Mouse (Mus musculus): ENCODE results near the gene Polr1c. TPM values are rescaled to one million over a fixed set of nuclear protein-coding genes. Genes with fewer than 3 reads are reported as not detected.

Polr1c gene
- polyA plus RNA-seq (2016; fragmentation: Nextera tagmentation; extraction: Ambion mirVana) = 100 and 102 TPM in 2 replicates

GRCm38 (mm10) chr17:46247512-46248188, at the start of gene Polr1c, which contains the start of gene Yipf3:
Gene Polr1c (minus strand): TSS chr17:46248054.
Gene Yipf3 (plus strand): TSS chr17:46248080.
- H3K9ac ChIP-seq = peak within 1 kb of the TSS; percentile 94
- peak within 1 kb of the TSS; percentile 95 for H3K4me2 ChIP-seq (replicated peaks)
- no peaks in the 10 kb centered on the region for H3K9me3 ChIP-seq
- H3K27ac ChIP-seq = peak within 1 kb of the TSS; percentile 84
- no peaks in the 10 kb centered on the region for H3K27me3 ChIP-seq
- under 1% methylated on average over 53 of the region's 53 CpGs for WGBS
- H3K4me3 ChIP-seq = peak within 1 kb of the TSS; percentile 95
- H3K36me3 ChIP-seq = peaks cover 71% of the 10 kb centered on the region
- peaks cover 17% of the 10 kb centered on the region for H3K4me1 ChIP-seq
- ATAC-seq (ENCODE audit: insufficient number of reproducible peaks, insufficient read depth, low FRiP score, low TSS enrichment) = peak; percentile 80

- H3K36me3 ChIP-seq = no peaks in the 10 kb centered on the region
- peak overlapping the region; percentile 66 for H3K9ac ChIP-seq
- H3K9me3 ChIP-seq = no peaks in the 10 kb centered on the region
Measured at GRCm38 (mm10) chr17:46297028-46297363, 49.1 kb upstream of the Polr1c start.

GRCm38 (mm10) chr17:46296601-46297000, 48.7 kb upstream of the Polr1c start:
- ATAC-seq (ENCODE audit: insufficient number of reproducible peaks, insufficient read depth, low FRiP score, low TSS enrichment) = no peak
- Histone ChIP-seq H3K9ac (no peak overlapping the region), H3K27me3 (peaks cover 70% of the 10 kb centered on the region), H3K4me3 (no peak overlapping the region), H3K9me3 (no peaks in the 10 kb centered on the region), H3K36me3 (no peaks in the 10 kb centered on the region), H3K4me1 (peaks cover 12% of the 10 kb centered on the region; the same call in 1 of the 2 replicates), H3K4me2 (replicated peaks) (no peak overlapping the region), H3K27ac (no peak overlapping the region)
- WGBS = 50% methylated on average over 6 of the region's 6 CpGs

More at GRCm38 (mm10) chr17:46297028-46297363, 49.1 kb upstream of the Polr1c start:
- 9% methylated on average over 6 of the region's 6 CpGs for WGBS
- Histone ChIP-seq H3K4me1 (peaks cover 12% of the 10 kb centered on the region; the same call in 1 of the 2 replicates), H3K4me2 (replicated peaks) (peak overlapping the region; percentile 100), H3K4me3 (peak overlapping the region; percentile 59), H3K27me3 (peaks cover 70% of the 10 kb centered on the region), H3K27ac (no peak overlapping the region)
- no peak for ATAC-seq (ENCODE audit: insufficient number of reproducible peaks, insufficient read depth, low FRiP score, low TSS enrichment)

- Histone ChIP-seq H3K36me3 (no peaks in the 10 kb centered on the region), H3K9me3 (no peaks in the 10 kb centered on the region), H3K4me1 (peaks cover 19% of the 10 kb centered on the region), H3K9ac (no peak overlapping the region), H3K4me2 (replicated peaks) (peak overlapping the region; percentile 23), H3K27me3 (no peaks in the 10 kb centered on the region; the same call in 1 of the 2 replicates), H3K4me3 (peak overlapping the region; percentile 6; the same call in 1 of the 2 replicates), H3K27ac (peak overlapping the region; percentile 75)
- 37% methylated on average over 11 of the region's 11 CpGs for WGBS
- peak; percentile 52; the same call in 1 of the 2 replicates for ATAC-seq (ENCODE audit: insufficient number of reproducible peaks, insufficient read depth, low FRiP score, low TSS enrichment)
Measured at GRCm38 (mm10) chr17:46287678-46288095, 39.8 kb upstream of the Polr1c start.

GRCm38 (mm10) chr17:46285407-46285806, 37.6 kb upstream of the Polr1c start:
- ATAC-seq (ENCODE audit: insufficient number of reproducible peaks, insufficient read depth, low FRiP score, low TSS enrichment) = no peak
- H3K27me3 ChIP-seq = no peaks in the 10 kb centered on the region
- peaks cover 39% of the 10 kb centered on the region for H3K4me1 ChIP-seq
- H3K9me3 ChIP-seq = no peaks in the 10 kb centered on the region
- H3K4me3 ChIP-seq = no peak overlapping the region
- no peak overlapping the region for H3K4me2 ChIP-seq (replicated peaks)
- WGBS = 68% methylated on average over 6 of the region's 6 CpGs
- no peak overlapping the region for H3K27ac ChIP-seq
- H3K9ac ChIP-seq = no peak overlapping the region
- peaks cover 4% of the 10 kb centered on the region; the same call in 1 of the 2 replicates for H3K36me3 ChIP-seq

GRCm38 (mm10) chr17:46284653-46285052, 36.8 kb upstream of the Polr1c start:
- H3K27ac ChIP-seq = no peak overlapping the region
- 56% methylated on average over 7 of the region's 7 CpGs for WGBS
- H3K4me3 ChIP-seq = no peak overlapping the region
- H3K36me3 ChIP-seq = peaks cover 10% of the 10 kb centered on the region
- no peaks in the 10 kb centered on the region for H3K9me3 ChIP-seq
- no peaks in the 10 kb centered on the region for H3K27me3 ChIP-seq
- H3K9ac ChIP-seq = no peak overlapping the region
- peaks cover 39% of the 10 kb centered on the region for H3K4me1 ChIP-seq
- no peak overlapping the region for H3K4me2 ChIP-seq (replicated peaks)
- ATAC-seq (ENCODE audit: insufficient number of reproducible peaks, insufficient read depth, low FRiP score, low TSS enrichment) = no peak

GRCm38 (mm10) chr17:46283911-46284310, 36.1 kb upstream of the Polr1c start:
- Histone ChIP-seq H3K36me3 (peaks cover 14% of the 10 kb centered on the region), H3K9ac (no peak overlapping the region), H3K4me3 (no peak overlapping the region), H3K9me3 (no peaks in the 10 kb centered on the region), H3K27ac (no peak overlapping the region), H3K4me1 (peaks cover 43% of the 10 kb centered on the region), H3K27me3 (no peaks in the 10 kb centered on the region), H3K4me2 (replicated peaks) (no peak overlapping the region)
- no peak for ATAC-seq (ENCODE audit: insufficient number of reproducible peaks, insufficient read depth, low FRiP score, low TSS enrichment)
- 84% methylated on average over 8 of the region's 8 CpGs for WGBS

- Histone ChIP-seq H3K4me1 (peaks cover 46% of the 10 kb centered on the region), H3K4me3 (peak overlapping the region; percentile 77), H3K36me3 (peaks cover 14% of the 10 kb centered on the region), H3K27me3 (no peaks in the 10 kb centered on the region), H3K27ac (peak overlapping the region; percentile 92), H3K9me3 (no peaks in the 10 kb centered on the region), H3K9ac (0 out of 2 replicates have a peak overlapping the region, but pooled peaks have one; percentile 0), H3K4me2 (replicated peaks) (peak overlapping the region; percentile 88)
- 24% methylated on average over 9 of the region's 9 CpGs for WGBS
- peak; percentile 2; the same call in 1 of the 2 replicates for ATAC-seq (ENCODE audit: insufficient number of reproducible peaks, insufficient read depth, low FRiP score, low TSS enrichment)
Measured at GRCm38 (mm10) chr17:46283140-46283539, 35.3 kb upstream of the Polr1c start.

GRCm38 (mm10) chr17:46282483-46283123, 34.7 kb upstream of the Polr1c start, which contains the start of gene Tjap1:
Gene Tjap1 (minus strand): TSS chr17:46283026.
- Histone ChIP-seq H3K27ac (peak within 1 kb of the TSS; percentile 92), H3K4me2 (replicated peaks) (peak within 1 kb of the TSS; percentile 88), H3K4me3 (peak within 1 kb of the TSS; percentile 77), H3K9ac (peak within 1 kb of the TSS; percentile 79), H3K27me3 (no peaks in the 10 kb centered on the region), H3K36me3 (peaks cover 14% of the 10 kb centered on the region), H3K4me1 (peaks cover 45% of the 10 kb centered on the region), H3K9me3 (no peaks in the 10 kb centered on the region)
- WGBS = under 1% methylated on average over 37 of the region's 37 CpGs
- peak; percentile 86 for ATAC-seq (ENCODE audit: insufficient number of reproducible peaks, insufficient read depth, low FRiP score, low TSS enrichment)

GRCm38 (mm10) chr17:46278011-46278765, 30.3 kb upstream of the Polr1c start:
- ATAC-seq (ENCODE audit: insufficient number of reproducible peaks, insufficient read depth, low FRiP score, low TSS enrichment) = no peak
- H3K4me1 ChIP-seq = peaks cover 58% of the 10 kb centered on the region
- no peak overlapping the region for H3K4me3 ChIP-seq
- H3K9ac ChIP-seq = no peak overlapping the region
- no peaks in the 10 kb centered on the region for H3K9me3 ChIP-seq
- H3K27me3 ChIP-seq = no peaks in the 10 kb centered on the region
- peak overlapping the region; percentile 86 for H3K27ac ChIP-seq
- H3K4me2 ChIP-seq (replicated peaks) = peak overlapping the region; percentile 22; the same call in 1 of the 2 replicates
- 57% methylated on average over 12 of the region's 12 CpGs for WGBS
- peaks cover 26% of the 10 kb centered on the region for H3K36me3 ChIP-seq

GRCm38 (mm10) chr17:46277586-46277985, 29.7 kb upstream of the Polr1c start:
- no peak for ATAC-seq (ENCODE audit: insufficient number of reproducible peaks, insufficient read depth, low FRiP score, low TSS enrichment)
- Histone ChIP-seq H3K27me3 (no peaks in the 10 kb centered on the region), H3K27ac (peak overlapping the region; percentile 72), H3K9ac (no peak overlapping the region), H3K4me2 (replicated peaks) (peak overlapping the region; percentile 10), H3K4me3 (no peak overlapping the region), H3K4me1 (peaks cover 57% of the 10 kb centered on the region), H3K36me3 (peaks cover 30% of the 10 kb centered on the region), H3K9me3 (no peaks in the 10 kb centered on the region)
- 19% methylated on average over 4 of the region's 4 CpGs for WGBS

Measured in embryonic facial prominence, embryonic 12.5 days (tissue).